Comparison of ENCODE assay signal across 15 mouse cellular contexts in genomic region chr5:24781048-24781447, GRCm38 (mm10). TPM values are rescaled to one million over a fixed set of nuclear protein-coding genes. Genes with fewer than 3 reads are reported as not detected.
A peak's percentile ranks its signal among the peaks of the same experiment; 100 is the strongest.
DNase-seq lines count a peak whose midpoint lies in the region; ATAC-seq lines count a peak whose summit lies in the region.
"Had no signal": no experiment of that assay in that cellular context is flagged by ENCODE, and none has a peak within 500 bp of the region (broad histone marks: within the 10 kb centered on the region; RNA-seq: fewer than 3 reads in every experiment).

No protein-coding gene starts in this region.

- intact Hi-C loops in left cerebral cortex, postnatal 10 days (cut with DNase I), result loop anchor here (5.0 to 10.0 kb wide), 2 partner anchors 109 to 234 kb away; no protein-coding TSS in a partner anchor

- no peak overlapping the region for H3K27ac ChIP-seq in midbrain, embryonic 10.5 days (replicated peaks)
- H3K27ac ChIP-seq: layer of hippocampus, adult 2 months had no signal

- no peaks in the 10 kb centered on the region for H3K36me3 ChIP-seq in midbrain, embryonic 10.5 days

- peaks cover 23% of the 10 kb centered on the region for H3K27me3 ChIP-seq in midbrain, embryonic 10.5 days (ENCODE audit: low read depth, poor library complexity, severe bottlenecking)

- H3K9me3 ChIP-seq in midbrain, embryonic 10.5 days (replicated peaks), result peaks cover 14% of the 10 kb centered on the region

- DNase-seq in spleen, postnatal 4 days (ENCODE audit: low spot score in 2 of 2), result peak; percentile 11 to 52
- no peak for DNase-seq in spleen, postnatal 36 days (ENCODE audit: low spot score in 2 of 2)
- DNase-seq in left cerebral cortex, postnatal 10 days (ENCODE audit: extremely low spot score in 1 of 2, low spot score in 2 of 2), result peak; percentile 66 to 68
- DNase-seq in right cerebral cortex, postnatal 4 days, result peak; percentile 21
- DNase-seq in midbrain, embryonic 10.5 days (ENCODE audit: low spot score), result no peak
- no peak for DNase-seq in thymus, postnatal 36 days
- no peak for DNase-seq in cerebellum, adult 9-11 months
- DNase-seq: cerebellum, postnatal 25 days; gastrocnemius, postnatal 25 days; liver; thymus, postnatal 4 days had no signal

- no peak overlapping the region for H3K4me3 ChIP-seq in midbrain, embryonic 10.5 days
- H3K4me3 ChIP-seq: erythroblast, embryonic 14.5 days; layer of hippocampus, adult 2 months had no signal

- WGBS in midbrain, embryonic 10.5 days, result 19% methylated on average over 5 of the region's 5 CpGs

- ATAC-seq in frontal cortex, adult (ENCODE audit: low TSS enrichment), result peak; percentile 93
- ATAC-seq: intestine, embryonic 16.5 days had no signal

- H3K4me1 ChIP-seq in midbrain, embryonic 10.5 days, result peaks cover 18% of the 10 kb centered on the region

RNA-seq across cellular contexts. Expression of gene Crygn, which starts 23.2 kb away (rescaled TPM):
- total RNA-seq in left cerebral cortex, postnatal 10 days (2021), result not detected
- 1.1 TPM in 1 of 2 replicates, not detected in the other for polyA plus RNA-seq in midbrain, embryonic 10.5 days (2016; fragmentation: Nextera tagmentation; extraction: Ambion mirVana)
- total RNA-seq: gastrocnemius, postnatal 25 days; layer of hippocampus, adult 2 months had no signal
- polyA plus RNA-seq: erythroblast, embryonic 14.5 days had no signal

RNA-seq across cellular contexts. Expression of gene Wdr86, which starts 50.5 kb away (rescaled TPM):
- 1 to 10 TPM; 1.1 TPM for total RNA-seq in left cerebral cortex, postnatal 10 days (2021)
- 13.9 and 15.2 TPM in 2 replicates for polyA plus RNA-seq in midbrain, embryonic 10.5 days (2016; fragmentation: Nextera tagmentation; extraction: Ambion mirVana)
- total RNA-seq: gastrocnemius, postnatal 25 days had no signal
- polyA plus RNA-seq: erythroblast, embryonic 14.5 days had no signal

Comparison
In these comparisons a context has a peak if more than half of its experiments do, and no peak if none do; other contexts are left out.
1. DNase-seq: peak in spleen, postnatal 4 days (2 of 2), left cerebral cortex, postnatal 10 days (2 of 2) and right cerebral cortex, postnatal 4 days (single experiment); none in spleen, postnatal 36 days (0 of 2), midbrain, embryonic 10.5 days (single experiment), thymus, postnatal 36 days (0 of 2) and cerebellum, adult 9-11 months (single experiment).